Mouse (Mus musculus) cerebellum, adult 18-20 months (tissue): Measurements from ENCODE around the gene Gbx1.

Experiments used
- DNase-seq, 2 experiments: peaks; one replicate each; pipeline ENCODE4 v3.0.0; 2021

The Gbx1 gene

DNA sequence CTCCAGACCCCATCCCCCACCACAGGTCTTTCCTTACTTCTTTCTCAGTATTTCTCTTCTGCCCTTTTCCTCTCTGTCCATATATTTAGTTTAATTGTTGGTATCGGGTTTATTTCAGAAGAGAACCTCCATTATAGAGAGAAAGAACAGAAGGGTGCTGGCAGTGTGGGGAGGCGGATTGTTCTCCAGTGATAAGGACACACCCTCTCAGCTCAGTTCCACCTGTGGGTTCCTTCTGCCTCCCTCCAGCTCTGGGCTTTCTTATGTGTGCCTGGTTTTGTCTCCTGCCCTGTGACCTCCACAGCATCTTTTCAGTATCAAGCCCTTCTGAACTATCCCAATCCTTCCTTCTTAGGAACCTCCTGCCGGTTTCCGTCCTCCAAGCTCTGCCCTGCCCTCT is 2.5 kb downstream of the Gbx1 start:
- DNase-seq: no peak

DNA sequence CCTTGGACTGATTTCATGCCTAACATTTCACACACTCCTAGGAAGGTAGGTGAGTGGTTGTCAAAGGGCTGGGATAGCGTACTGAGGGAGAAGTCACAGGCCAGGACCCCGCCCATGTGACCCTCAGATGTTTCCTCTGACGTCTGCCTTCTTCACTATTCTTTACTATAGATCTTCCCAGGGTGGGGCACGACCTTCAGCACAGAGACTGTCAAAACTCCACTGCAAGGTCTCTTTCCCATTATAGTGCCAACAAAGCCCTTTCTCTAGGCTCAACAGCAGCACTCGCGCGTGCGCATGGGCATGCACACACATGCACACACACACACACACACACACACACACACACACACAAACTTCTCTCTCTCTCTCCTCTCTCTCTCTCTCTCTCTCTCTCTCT is 3.2 kb downstream of the Gbx1 start:
- no peak for DNase-seq

- no peak for DNase-seq
Observed at GRCm38 (mm10) chr5:24521366-24521765, 5.6 kb downstream of the Gbx1 start.

DNA sequence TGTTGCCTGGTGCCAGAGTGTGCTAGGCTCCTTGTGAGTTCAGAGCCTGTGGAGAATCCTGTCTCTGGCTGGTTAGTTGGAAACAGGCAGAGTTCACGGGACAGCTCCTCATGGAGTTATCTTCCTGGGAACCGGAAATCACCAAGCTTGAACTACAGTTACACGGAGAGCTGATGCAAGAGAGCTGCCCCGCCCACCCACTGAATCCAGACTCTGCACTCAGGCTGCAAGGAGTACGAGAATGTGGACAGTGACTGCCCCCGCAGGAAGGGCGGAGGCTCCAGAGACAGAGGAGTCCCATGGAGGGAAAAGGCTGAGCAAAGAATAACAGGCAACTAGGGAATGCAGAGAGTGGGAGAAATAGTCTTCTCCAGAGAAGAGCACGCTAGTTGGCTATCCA is 14.7 kb downstream of the Gbx1 start:
- DNase-seq: no peak

DNA sequence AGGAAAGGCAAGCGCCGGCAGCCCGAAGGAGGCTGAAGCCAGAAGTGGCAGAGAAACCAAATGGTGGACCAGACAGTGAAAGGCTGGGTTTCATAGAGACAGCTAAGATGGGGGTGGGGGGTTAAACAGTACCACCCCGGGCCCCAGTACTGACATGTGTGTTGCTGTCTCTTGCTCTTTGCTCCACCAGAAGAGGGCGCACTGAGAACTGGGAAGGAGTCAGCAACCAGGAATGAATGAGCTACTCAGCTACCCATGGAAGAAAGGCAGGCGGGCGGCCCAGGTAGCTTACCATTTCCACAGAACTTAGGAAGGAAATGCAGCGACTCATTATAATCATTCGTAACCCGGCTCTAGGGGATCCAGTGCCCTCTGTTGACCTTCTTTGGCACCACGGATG is 16.4 kb downstream of the Gbx1 start:
- DNase-seq: no peak

- DNase-seq: no peak
Observed at GRCm38 (mm10) chr5:24508406-24508805, 18.6 kb downstream of the Gbx1 start.

DNA sequence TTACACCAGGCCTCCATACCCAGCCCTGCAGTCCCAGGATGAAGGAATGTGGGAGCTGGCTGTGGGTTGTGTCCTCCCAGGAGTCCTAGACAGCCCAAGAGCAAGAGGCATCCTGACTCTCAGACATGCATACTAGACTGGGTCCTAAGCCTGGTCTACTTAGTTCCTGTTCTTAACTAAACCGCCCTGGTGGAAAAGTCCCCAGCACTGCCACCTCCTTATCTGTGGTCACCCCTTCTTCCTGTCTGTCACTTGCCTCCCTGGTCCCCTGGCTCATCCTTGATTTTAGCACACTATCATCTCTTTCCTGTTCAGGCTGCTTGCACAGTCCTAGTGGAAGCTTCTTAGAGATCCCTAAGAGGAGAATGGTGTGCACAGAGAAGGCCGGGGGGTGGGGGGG is 21.5 kb downstream of the Gbx1 start:
- DNase-seq: peak in 1 of 2 experiments; percentile 3

DNA sequence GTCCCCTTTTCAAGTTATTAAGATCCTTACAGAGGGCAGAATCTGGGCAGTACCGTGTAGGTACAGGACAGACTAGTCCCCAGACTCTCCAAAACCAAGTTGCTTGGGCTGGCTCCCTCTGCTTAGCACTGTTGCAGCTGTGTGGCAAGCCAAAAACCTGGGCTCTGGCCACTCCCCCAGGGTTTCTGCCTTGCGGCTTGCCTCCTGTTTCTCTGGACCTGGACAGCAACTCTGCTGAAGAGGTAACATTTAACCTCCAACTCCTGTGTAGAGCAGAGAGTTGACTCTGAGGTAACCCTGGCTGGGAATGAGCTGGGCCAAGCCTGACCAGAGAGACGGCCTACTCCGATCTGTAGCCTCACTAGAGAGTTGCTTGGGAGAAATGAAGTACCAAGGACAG is 24.2 kb downstream of the Gbx1 start:
- no peak for DNase-seq

DNA sequence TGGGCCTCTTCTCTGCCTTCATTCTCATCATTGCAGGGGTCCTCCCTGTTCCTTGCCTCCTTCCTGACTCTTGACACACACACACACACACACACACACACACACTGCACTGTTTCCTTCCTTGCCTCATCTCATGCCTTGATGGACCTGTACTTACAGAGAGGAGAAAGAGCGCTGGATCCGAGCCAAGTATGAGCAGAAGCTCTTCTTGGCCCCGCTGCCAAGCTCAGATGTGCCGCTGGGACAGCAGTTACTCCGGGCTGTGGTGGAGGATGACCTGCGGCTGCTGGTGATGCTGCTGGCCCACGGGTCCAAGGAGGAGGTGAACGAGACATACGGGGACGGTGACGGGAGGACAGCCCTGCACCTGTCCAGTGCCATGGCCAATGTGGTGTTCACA is 26.2 kb downstream of the Gbx1 start:
- peak; percentile 38 to 50 for DNase-seq

DNA sequence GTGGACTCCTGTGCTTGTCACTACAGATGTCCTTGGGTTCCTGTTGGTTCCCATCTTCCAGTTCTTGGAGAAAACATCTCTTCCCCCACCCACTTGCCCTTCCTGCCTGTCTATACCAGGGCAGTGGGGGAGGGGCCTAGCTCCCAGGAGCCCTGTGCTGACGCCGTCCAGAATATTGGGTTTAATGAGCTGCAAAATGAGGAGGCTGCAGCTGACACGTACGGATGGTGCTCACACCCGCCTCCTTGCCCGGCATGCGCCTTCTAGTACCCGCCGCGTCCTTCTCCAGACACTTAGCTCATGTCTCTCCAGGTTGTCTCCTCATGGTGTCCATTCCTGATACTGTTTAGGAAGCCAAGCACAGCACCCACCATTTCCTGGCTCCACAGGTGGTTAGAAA is 27.9 kb downstream of the Gbx1 start:
- DNase-seq: peak in 1 of 2 experiments; percentile 7

DNA sequence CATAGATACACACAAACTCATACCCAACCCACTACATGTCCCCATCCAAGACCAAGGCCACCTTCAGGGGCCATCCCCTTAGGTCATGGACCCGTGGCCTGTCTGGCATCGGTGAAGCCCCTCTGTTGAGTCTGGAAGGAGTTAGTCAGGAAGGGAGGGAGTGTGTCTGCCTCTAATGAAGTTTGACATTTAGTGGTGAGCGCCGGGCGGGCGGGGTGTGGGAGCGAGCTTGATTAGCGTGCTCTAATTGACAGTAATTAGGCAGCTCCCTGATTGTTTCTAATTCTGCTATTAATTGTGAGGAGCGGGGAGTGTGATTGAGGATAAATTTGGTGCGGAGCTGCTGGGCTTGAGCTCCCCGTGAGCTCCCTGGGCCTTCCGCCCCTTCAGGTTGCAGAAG is 29.5 kb downstream of the Gbx1 start:
- DNase-seq: no peak

- DNase-seq: no peak
Observed at GRCm38 (mm10) chr5:24496756-24497155, 30.2 kb downstream of the Gbx1 start.

GRCm38 (mm10) chr5:24495019-24495418 is 32.0 kb downstream of the Gbx1 start:
- DNase-seq: peak in 1 of 2 experiments; percentile 4

DNA sequence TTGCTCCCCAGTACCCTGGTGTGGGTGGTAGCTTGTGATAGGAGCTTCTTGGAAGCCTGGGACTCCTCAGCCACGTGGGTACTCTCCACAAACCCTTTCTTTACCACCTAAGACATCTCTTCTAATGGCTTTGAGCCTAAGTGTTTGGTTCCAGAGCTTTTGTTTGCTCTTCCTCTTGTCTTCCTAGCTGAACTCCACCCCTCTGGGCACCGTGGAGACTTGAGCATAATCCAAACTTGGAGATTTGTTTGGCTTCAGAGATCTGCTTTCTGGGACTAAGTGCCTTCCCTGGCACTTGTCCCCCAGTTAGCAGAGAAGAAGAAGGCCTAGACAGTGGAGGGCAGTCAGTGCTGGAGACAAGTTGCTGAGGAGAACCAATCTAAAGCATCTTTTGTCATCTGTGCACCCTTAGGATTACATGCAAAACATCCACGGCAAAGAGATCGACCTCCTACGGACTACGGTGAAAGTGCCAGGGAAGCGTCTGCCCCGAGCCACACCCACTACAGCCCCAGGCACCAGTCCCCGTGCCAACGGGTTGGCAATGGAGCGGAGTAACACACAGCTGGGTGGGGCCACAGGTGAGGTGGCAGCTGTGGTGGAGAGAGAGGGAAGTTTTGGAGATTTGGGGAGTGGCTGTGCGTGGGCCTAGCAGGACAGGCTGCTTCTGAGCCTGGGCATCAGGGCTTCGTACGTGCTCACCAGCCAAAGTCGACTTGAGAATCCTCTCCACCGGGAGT is 34.3 kb downstream of the Gbx1 start:
- peak in 1 of 2 experiments; percentile 6 for DNase-seq

DNA sequence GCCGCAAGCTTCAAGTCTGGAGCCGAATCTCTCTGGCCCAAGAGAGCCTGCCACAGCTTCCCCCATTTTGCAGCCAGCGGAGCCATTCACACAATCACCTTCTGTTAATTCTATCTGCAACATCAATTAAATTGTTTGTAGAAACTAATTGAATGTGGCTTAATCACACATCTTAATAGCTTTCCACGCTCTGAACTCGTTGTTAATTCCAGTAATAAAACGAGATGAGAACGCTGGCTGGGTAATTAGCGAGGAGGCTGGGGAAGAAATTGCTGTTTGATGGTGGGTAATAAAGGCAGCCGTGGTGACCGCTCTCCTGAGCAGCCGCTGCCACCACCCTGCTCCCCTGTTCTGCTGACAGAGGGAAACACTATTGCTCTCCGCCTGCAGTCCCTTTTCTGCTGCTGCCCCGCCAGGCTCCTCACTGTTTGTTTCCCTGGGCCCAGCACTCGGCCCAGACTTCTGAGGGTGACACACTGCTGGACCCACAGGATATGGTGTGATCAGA is 36.5 kb downstream of the Gbx1 start:
- no peak for DNase-seq

GRCm38 (mm10) chr5:24486738-24487137 is 40.3 kb downstream of the Gbx1 start:
- DNase-seq: no peak

GRCm38 (mm10) chr5:24486097-24486496 is 40.9 kb downstream of the Gbx1 start:
- DNase-seq: peak; percentile 90 to 94

GRCm38 (mm10) chr5:24484963-24485362 is 42.0 kb downstream of the Gbx1 start:
- DNase-seq: no peak

GRCm38 (mm10) chr5:24483326-24483725 is 43.7 kb downstream of the Gbx1 start:
- peak; percentile 75 to 78 for DNase-seq

- no peak for DNase-seq
Observed at GRCm38 (mm10) chr5:24482247-24483079, 44.5 kb downstream of the Gbx1 start.

DNA sequence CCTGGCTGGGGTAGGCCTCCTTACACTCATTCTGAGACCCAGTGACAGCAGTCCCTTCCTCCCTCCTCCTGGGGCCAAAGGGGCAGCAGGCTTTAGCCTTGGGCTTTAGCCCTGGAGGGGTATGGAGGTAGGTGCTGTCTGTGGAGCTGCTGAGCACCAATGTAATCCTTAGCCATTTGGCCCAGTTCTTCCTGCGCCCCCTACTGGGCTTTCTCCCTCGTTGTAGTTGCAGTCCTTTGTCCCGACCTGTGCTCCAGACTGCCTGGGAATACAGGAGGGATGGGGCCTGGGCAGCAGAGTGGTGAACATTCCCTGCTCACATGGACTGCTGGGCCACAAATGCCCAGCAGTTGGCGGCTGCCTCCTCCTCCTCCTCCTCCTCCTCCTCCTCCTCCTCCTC is 45.4 kb downstream of the Gbx1 start:
- peak; percentile 77 to 79 for DNase-seq

GRCm38 (mm10) chr5:24477909-24478308 is 49.1 kb downstream of the Gbx1 start:
- DNase-seq: no peak

DNA sequence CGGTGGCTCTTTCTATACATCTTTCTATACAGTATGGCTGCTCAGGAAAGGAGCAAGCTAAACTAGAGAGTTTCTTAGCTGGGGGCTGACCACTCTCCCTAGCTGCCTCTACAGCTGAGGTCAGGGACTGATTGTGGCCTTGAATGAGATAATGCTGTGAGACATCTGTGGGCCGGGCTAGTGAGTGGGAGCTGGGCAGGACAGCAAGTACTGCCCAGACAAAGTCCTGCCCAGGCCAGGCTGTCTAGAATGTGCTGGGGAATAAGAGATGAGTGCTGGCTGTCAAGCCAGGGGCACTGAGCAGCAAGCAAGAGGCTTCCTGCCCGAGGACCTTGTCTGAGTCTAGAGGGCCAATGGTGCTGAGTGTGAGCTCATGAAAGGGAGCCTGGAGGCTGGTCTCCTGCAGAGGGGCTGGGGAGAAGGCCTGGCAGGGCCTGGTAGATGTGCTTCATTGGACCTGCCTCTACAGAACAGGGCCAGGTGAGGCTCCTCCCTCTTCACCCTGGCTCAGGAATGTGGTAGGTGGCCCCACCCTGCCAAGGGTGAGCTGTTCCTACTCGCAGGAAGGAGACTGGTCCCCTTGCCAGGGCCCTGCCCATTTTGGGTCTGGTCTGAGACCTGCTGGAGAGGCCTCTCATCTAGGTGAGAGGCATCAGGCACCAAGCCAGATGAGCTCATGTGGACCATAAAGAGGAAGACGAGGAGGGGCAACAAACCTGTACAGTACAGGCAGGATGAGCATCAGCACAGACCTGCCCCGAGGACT is 51.3 kb downstream of the Gbx1 start:
- peak; percentile 51 to 56 for DNase-seq
